Mouse (Mus musculus) forebrain, postnatal 0 days (tissue): ENCODE results near the gene Flvcr1. TPM values are rescaled to one million over a fixed set of nuclear protein-coding genes. Genes with fewer than 3 reads are reported as not detected.
"Not testable (repeated sequence)": the region's sequence is repeated elsewhere in the genome, so short reads cannot be mapped to it uniquely, and the experiment has no call there.

Source experiments
- ATAC-seq: fragments of 200-750 bp; cut with Nextera tagmentation; 2 replicates; pipeline ENCODE4 v1.8.0; 2017; ENCODE audit warnings: mild to moderate bottlenecking, moderate library complexity
- DNase-seq: peaks from one replicate; pipeline ENCODE4 v3.0.0-alpha.2; 2015
- H3K27ac ChIP-seq: fragments of 300-500 bp; sonication (generic); 2 replicates; pipeline ENCODE4 v1.5.1; 2014; ENCODE audit warnings: low read depth, mild to moderate bottlenecking, antibody characterized with exemption, low read length, moderate library complexity, mixed read lengths
- H3K27me3 ChIP-seq: fragments of 300-500 bp; sonication (generic); 2 replicates; pipeline ENCODE4 v1.6.1; 2014; ENCODE audit warnings: mild to moderate bottlenecking, low read length, mixed read lengths; ENCODE audit not compliant: insufficient read depth
- H3K36me3 ChIP-seq: fragments of 300-500 bp; sonication (generic); 2 replicates; pipeline ENCODE4 v1.6.1; 2014; ENCODE audit warnings: mild to moderate bottlenecking, moderate library complexity; ENCODE audit not compliant: insufficient read depth
- H3K4me1 ChIP-seq: fragments of 300-500 bp; sonication (generic); 2 replicates; pipeline ENCODE4 v1.6.1; 2014; ENCODE audit warnings: antibody characterized with exemption; ENCODE audit not compliant: insufficient read depth
- H3K4me2 ChIP-seq: fragments of 300-500 bp; sonication (generic); 2 replicates; pipeline ENCODE4 v1.6.1; 2014; ENCODE audit warnings: low read depth, mild to moderate bottlenecking, moderate library complexity
- H3K4me3 ChIP-seq: fragments of 300-500 bp; sonication (generic); 2 replicates; pipeline ENCODE4 v1.5.1; 2014; ENCODE audit warnings: low read depth, low read length, mixed read lengths
- H3K9ac ChIP-seq: fragments of 300-500 bp; sonication (generic); 2 replicates; pipeline ENCODE4 v1.6.1; 2014; ENCODE audit warnings: mild to moderate bottlenecking
- H3K9me3 ChIP-seq: fragments of 300-500 bp; sonication (generic); 2 replicates; pipeline ENCODE4 v1.6.1; 2016; ENCODE audit warnings: low read length
- CTCF ChIP-seq: sonication (generic); IDR thresholded peaks from 2 replicates; pipeline ENCODE4 v1.5.1; 2016; ENCODE audit warnings: antibody characterized with exemption, control low read depth, low read depth
- WGBS: fragments of 180-500 bp; shearing (Covaris S2); extraction: QIAGEN DNeasy Blood & Tissue Kit; methylation state at CpG from one replicate; pipeline ENCODE4 v1.1.7; 2014; 5-methylcytosine and 5-hydroxymethylcytosine counted together
- polyA plus RNA-seq: library from polyadenylated mRNA; unstranded; fragments of >200 nt; fragmentation: Nextera tagmentation; extraction: Ambion mirVana; gene quantifications from 2 replicates; pipeline ENCODE4 v1.2.1, GENCODE M21; 2015
- total RNA-seq: library from RNA; depleted of rRNA; stranded (reverse); fragments of >200 nt; gene quantifications from 2 replicates; pipeline ENCODE4 v1.2.3, GENCODE M21; 2014

The Flvcr1 gene
- total and polyA plus RNA-seq, 2 experiments from 2014 or later = 7.6 to 33.9 TPM

DNA sequence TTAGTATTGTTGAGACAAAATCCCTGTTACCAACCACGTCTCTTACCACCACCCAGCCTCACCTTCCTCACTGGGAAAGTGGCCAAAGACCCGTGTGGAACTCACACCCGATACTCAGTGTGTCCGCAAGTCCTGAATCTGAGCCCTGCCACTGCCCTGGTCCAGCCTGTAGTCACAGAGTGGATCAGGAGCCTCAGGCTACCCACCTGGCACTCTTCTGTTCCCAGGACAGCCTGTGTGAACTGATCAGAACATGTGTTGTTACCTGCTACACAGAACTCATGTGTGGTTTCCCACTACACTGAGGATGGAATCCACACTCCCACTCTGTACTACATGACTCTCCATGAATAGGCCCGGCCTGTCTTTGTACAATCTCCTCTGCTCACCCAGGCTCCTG is 16.1 kb upstream of the Flvcr1 start:
- WGBS = 83% methylated on average over 5 of the region's 5 CpGs
- H3K4me1 ChIP-seq = no peaks in the 10 kb centered on the region
- H3K9me3 ChIP-seq = no peaks in the 10 kb centered on the region
- DNase-seq (no peak), ATAC-seq (no peak)
- no peaks in the 10 kb centered on the region for H3K36me3 ChIP-seq
- no peaks in the 10 kb centered on the region for H3K27me3 ChIP-seq
- no peak for TF ChIP-seq CTCF
- H3K27ac ChIP-seq = no peak overlapping the region
- no peak overlapping the region for H3K4me2 ChIP-seq
- no peak overlapping the region for H3K4me3 ChIP-seq
- no peak overlapping the region for H3K9ac ChIP-seq

DNA sequence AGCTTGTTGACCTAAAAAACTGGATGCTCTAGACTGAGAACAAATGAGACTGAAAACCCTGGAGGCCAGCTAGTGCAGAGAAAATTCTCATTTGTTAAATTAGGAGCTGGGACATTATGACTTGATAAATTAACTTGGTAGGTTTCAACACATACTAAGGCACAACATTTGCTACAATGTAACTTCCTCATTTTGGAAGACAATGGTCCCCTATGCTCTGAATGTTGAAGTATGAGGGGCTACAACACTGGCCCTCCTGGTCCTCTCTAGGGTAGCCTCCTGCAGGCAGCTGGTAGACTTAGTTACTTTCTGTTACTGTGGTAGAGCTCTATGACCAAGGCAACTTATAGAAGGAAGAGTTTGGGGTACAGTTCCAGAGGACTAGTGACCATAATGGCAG is 15.4 kb upstream of the Flvcr1 start:
- TF ChIP-seq CTCF = no peak
- H3K4me1 ChIP-seq = no peaks in the 10 kb centered on the region
- no peak overlapping the region for H3K9ac ChIP-seq
- H3K4me2 ChIP-seq = no peak overlapping the region
- H3K27me3 ChIP-seq = no peaks in the 10 kb centered on the region
- DNase-seq = no peak
- ATAC-seq = no peak
- no peak overlapping the region for H3K4me3 ChIP-seq
- no peaks in the 10 kb centered on the region for H3K36me3 ChIP-seq
- no peaks in the 10 kb centered on the region for H3K9me3 ChIP-seq
- H3K27ac ChIP-seq = no peak overlapping the region

DNA sequence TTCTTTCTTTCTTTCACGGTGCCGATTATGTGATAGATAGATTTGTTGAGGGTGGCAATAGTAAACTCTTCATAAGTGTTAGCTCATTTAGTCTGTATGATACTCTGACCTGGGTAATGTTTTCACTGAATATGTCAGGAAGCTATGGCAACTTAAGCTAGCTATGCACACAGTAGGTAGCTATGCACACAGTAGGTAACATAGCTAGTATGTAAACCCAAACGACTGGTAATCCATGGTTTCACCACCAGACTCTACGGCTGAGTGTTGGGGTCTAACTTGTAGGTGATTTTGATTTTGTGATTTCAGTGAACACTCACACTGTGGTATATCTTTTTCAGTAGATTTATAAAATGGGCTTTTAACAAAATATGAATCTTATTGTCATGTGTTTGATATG is 12.0 kb upstream of the Flvcr1 start:
- H3K4me1 ChIP-seq = no peaks in the 10 kb centered on the region
- no peak for ATAC-seq
- no peak overlapping the region for H3K9ac ChIP-seq
- H3K27me3 ChIP-seq = no peaks in the 10 kb centered on the region
- H3K27ac ChIP-seq = no peak overlapping the region
- DNase-seq = no peak
- WGBS = 94% methylated on average over 4 of the region's 4 CpGs
- no peaks in the 10 kb centered on the region for H3K36me3 ChIP-seq
- no peak overlapping the region for H3K4me3 ChIP-seq
- no peak overlapping the region for H3K4me2 ChIP-seq
- no peak for TF ChIP-seq CTCF
- no peaks in the 10 kb centered on the region for H3K9me3 ChIP-seq

DNA sequence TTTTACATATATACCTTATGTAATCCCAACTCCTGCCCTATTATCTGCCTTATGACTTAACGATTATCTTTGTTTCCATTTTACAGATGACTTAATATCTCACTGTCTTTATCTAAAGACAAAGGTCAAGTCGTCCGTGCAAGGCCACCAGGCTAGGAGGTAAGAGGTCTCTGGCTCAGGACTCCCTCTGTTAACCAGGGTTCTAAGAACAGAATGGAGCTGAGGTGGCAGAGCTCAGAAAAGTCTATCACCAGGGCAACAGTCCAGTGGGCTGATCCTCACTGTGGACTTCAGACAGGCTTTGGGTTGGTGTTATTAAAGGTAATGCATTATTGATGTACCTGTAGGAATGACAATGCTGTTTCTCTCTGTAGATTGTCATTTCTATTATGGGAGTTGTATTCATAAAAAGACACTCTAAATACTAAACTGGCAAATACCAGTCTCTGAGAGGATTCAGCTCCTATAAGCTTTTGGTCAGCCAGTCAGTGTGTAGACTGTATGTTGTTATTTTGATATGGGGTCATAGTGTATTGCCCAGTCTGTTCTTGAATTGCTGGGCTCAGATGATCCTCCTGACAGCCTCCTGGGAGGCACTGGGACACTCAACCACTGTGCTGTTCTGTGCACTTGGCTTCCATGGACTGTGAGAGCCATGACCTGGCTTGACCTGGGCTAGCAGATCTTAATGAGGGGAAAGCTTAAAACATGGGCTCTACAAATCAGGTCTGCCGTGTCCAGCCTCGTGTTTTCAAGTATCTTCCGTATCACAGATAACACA is 10.8 kb upstream of the Flvcr1 start, which contains the start of gene Spata45:
Gene Spata45 (plus strand): TSS at position 86 of the 781 bp plus-strand sequence.
- no peak within 1 kb of the TSS for H3K27ac ChIP-seq
- no peak for TF ChIP-seq CTCF
- H3K4me1 ChIP-seq = no peaks in the 10 kb centered on the region
- ATAC-seq (no peak), DNase-seq (no peak)
- no peaks in the 10 kb centered on the region for H3K36me3 ChIP-seq
- WGBS = 81% methylated on average over 6 of the region's 6 CpGs
- no peaks in the 10 kb centered on the region for H3K9me3 ChIP-seq
- no peaks in the 10 kb centered on the region for H3K27me3 ChIP-seq
- no peak within 1 kb of the TSS for H3K9ac ChIP-seq
- H3K4me3 ChIP-seq = no peak within 1 kb of the TSS
- H3K4me2 ChIP-seq = no peak within 1 kb of the TSS

DNA sequence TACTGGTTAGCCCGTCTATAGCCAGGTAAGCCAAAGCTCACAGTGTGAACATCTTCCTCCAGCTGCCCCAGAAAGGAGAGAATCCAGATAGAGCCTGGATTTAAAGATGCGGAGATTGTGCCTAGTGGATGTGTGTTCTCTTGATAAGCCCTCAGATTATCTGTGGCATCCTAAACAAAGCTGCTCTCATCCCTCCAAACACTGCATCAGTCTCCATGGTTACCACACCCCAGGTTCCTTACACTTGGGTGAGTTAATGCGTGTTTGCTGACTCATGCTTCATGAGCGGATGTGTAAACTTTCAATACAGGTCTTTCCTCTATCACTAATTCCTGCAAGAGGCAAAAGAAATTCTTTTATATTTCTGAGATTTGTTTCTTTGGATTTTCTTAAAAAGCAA is 9.7 kb upstream of the Flvcr1 start:
- TF ChIP-seq CTCF = no peak
- DNase-seq (no peak), ATAC-seq (no peak)
- Histone ChIP-seq H3K27ac (no peak overlapping the region), H3K4me1 (no peaks in the 10 kb centered on the region), H3K9me3 (no peaks in the 10 kb centered on the region), H3K4me3 (no peak overlapping the region), H3K4me2 (no peak overlapping the region), H3K27me3 (no peaks in the 10 kb centered on the region), H3K36me3 (no peaks in the 10 kb centered on the region), H3K9ac (no peak overlapping the region)
- WGBS = 20% methylated on average over 4 of the region's 4 CpGs

DNA sequence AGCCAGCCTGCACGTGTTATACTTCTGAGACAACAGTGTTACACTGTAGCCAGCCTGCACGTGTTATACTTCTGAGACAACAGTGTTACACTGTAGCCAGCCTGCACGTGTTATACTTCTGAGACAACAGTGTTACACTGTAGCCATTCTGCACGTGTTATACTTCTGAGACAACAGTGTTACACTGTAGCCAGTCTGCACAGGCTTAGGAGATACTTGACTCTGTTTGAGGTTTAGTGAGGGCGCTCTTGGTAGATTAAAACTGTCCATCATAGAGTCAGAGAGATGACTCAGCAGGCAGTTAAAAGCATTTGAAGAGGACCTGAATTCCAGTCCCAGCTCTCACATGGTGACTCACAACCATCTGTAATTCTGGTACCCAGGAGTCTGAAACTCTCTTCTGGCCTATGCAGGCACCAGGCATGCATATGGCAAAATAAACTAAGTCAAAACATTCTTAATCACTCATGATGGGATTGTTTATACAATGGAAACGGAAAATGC is 5.0 kb upstream of the Flvcr1 start:
- not testable (repeated sequence) for H3K27me3 ChIP-seq, H3K4me3 ChIP-seq, H3K9me3 ChIP-seq, DNase-seq, H3K27ac ChIP-seq, ATAC-seq, H3K4me1 ChIP-seq, H3K9ac ChIP-seq, H3K36me3 ChIP-seq, H3K4me2 ChIP-seq
- 72% methylated on average over 6 of the region's 6 CpGs for WGBS

DNA sequence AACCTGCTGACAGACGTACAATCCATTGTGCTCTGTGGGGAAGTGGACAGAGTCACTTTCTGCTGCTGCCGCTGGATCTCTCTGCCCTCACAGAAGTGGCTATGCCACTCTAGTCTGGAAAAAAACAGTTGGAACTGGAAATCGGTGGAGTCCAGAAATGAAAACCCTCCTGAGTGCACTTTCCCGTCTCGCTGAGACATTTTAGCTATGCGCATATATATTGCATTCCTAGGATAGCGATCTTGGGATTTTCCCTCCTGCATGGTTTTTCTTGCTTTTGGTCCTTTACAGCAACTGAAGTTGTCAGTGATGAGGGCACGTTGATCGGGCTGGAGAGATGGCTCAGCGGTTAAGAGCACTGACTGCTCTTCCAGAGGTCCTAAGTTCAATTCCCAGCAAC is 4.2 kb upstream of the Flvcr1 start:
- ATAC-seq = no peak
- H3K36me3 ChIP-seq = no peaks in the 10 kb centered on the region
- no peak overlapping the region for H3K27ac ChIP-seq
- no peak overlapping the region for H3K9ac ChIP-seq
- no peak overlapping the region for H3K4me2 ChIP-seq
- no peak overlapping the region for H3K4me3 ChIP-seq
- no peak for TF ChIP-seq CTCF
- no peaks in the 10 kb centered on the region for H3K27me3 ChIP-seq
- no peaks in the 10 kb centered on the region for H3K9me3 ChIP-seq
- H3K4me1 ChIP-seq = no peaks in the 10 kb centered on the region
- DNase-seq = no peak
- 55% methylated on average over 10 of the region's 10 CpGs for WGBS
